Mouse (Mus musculus) layer of hippocampus, adult 2 months (tissue): ENCODE results near the gene Cyth3. TPM values are rescaled to one million over a fixed set of nuclear protein-coding genes. Genes with fewer than 3 reads are reported as not detected.
A peak's percentile ranks its signal among the peaks of the same experiment; 100 is the strongest.

ENCODE experiments used
- DNase-seq, 2 experiments: peaks; one replicate each; pipeline ENCODE4 v3.0.0; 2022; ENCODE audit warnings: low spot score in 2 of 2
- H3K27ac ChIP-seq: fragments of 200-600 bp; 2 replicates; pipeline ENCODE4 v1.8.1; 2022
- H3K4me3 ChIP-seq: fragments of 200-600 bp; 2 replicates; pipeline ENCODE4 v1.8.1; 2022; ENCODE audit warnings: mild to moderate bottlenecking
- CTCF ChIP-seq: fragments of 200-600 bp; conservative IDR thresholded peaks from 2 replicates; pipeline ENCODE4 v1.8.1; 2022; ENCODE audit warnings: antibody characterized with exemption, mild to moderate bottlenecking, moderate library complexity
- total RNA-seq, 2 experiments: library from RNA; stranded (reverse); gene quantifications; 2 replicates each; pipeline ENCODE4 v1.2.3; 2021

The Cyth3 gene
- total RNA-seq, 2 experiments from 2014 or later: 43.7 to 46.1 TPM

DNA sequence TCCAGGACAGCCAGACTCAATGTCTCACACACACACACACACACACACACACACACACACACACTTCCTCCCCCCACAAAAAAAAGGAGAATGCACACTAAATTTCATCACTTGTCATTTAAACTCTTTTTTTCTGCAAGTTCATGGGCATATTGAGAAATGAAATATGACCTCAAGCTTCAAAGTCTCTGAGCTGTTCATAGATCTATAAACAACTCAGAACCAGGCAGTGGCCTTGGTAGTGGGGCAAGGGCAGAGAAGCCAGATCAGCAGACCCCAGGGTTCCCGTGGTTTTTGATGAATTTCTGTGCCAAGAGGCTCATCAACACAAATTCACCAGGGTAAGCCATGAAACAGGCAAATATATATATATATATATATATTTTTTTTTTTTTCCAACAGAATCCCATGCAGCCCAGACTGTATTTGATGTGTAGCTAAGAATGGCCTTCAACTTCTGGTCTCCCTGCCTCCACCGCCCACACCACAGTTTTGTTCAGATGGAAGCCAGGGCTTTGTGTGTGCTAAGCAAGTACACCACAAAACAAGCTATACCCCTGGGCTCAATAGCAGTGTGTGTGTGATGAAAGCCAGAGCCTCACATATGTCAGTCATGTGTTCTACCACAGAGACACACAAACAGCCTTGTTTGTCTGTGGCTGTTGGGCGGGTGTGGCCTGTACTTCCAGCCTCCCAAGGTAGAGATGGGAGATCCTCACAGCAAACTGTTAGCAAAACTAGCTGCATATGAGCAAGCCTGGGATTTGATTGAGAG, 27.8 kb upstream of the Cyth3 start:
- TF ChIP-seq CTCF: no peak

GRCm38 (mm10) chr5:143602051-143602450, 20.2 kb upstream of the Cyth3 start:
- no peak for DNase-seq
- Histone ChIP-seq H3K4me3 (no peak overlapping the region), H3K27ac (no peak overlapping the region)
- no peak for TF ChIP-seq CTCF

More for the DNA sequence above, 27.8 kb upstream of the Cyth3 start:
- Histone ChIP-seq H3K27ac (no peak overlapping the region), H3K4me3 (no peak overlapping the region)
- DNase-seq: no peak

GRCm38 (mm10) chr5:143604157-143604774, 18.0 kb upstream of the Cyth3 start:
- DNase-seq: no peak
- no peak overlapping the region for H3K4me3 ChIP-seq
- TF ChIP-seq CTCF: no peak
- no peak overlapping the region for H3K27ac ChIP-seq

DNA sequence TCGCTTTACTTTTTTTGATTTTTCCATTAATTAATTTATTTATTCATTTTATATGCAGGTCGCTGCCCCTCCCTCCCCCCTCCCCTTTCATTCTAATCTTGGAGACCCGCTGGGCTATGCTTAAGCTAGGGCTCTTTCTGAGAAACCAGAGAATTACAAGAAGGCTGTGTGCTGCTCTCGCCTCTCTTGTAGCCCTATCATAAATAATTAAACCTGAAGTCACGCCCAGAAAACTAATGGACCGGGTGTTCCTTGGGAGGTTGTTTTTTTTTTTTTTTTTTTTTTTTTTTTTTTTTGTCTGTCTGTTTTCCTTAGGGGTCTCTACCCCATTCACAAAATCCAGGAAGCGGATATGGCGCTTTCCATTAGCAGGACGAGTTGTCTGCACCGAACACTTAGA, 15.5 kb upstream of the Cyth3 start:
- no peak overlapping the region for H3K27ac ChIP-seq
- TF ChIP-seq CTCF: no peak
- DNase-seq: no peak
- no peak overlapping the region for H3K4me3 ChIP-seq

DNA sequence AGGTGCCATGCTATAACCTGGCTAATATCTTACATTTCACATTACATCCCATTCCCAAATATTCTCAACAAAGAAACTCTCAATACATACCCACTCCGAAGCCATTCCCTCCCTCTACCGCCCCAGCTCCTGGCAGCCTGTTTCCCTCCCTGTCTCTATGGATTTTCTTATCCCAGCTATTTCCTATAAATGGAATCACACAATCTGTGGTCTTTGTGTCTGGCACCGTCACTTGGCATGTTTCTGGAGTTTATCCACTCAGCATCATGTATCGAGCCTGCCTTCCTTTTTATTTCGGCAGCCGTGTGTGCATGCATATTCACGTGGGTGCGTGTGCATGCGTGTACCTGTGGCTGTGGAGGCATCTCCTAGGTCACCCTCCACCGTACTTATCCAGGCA, 14.1 kb upstream of the Cyth3 start:
- TF ChIP-seq CTCF: no peak
- peak; percentile 29 to 62 for DNase-seq

GRCm38 (mm10) chr5:143611954-143612353, 10.3 kb upstream of the Cyth3 start:
- Histone ChIP-seq H3K4me3 (no peak overlapping the region), H3K27ac (no peak overlapping the region)
- DNase-seq: no peak
- no peak for TF ChIP-seq CTCF

More for the DNA sequence above, 14.1 kb upstream of the Cyth3 start:
- H3K27ac ChIP-seq: peak overlapping the region; percentile 59; the same call in 1 of the 2 replicates
- no peak overlapping the region for H3K4me3 ChIP-seq

- DNase-seq: no peak
- no peak for TF ChIP-seq CTCF
- Histone ChIP-seq H3K27ac (no peak overlapping the region), H3K4me3 (no peak overlapping the region)
Observed at GRCm38 (mm10) chr5:143613265-143613664, 9.0 kb upstream of the Cyth3 start.

DNA sequence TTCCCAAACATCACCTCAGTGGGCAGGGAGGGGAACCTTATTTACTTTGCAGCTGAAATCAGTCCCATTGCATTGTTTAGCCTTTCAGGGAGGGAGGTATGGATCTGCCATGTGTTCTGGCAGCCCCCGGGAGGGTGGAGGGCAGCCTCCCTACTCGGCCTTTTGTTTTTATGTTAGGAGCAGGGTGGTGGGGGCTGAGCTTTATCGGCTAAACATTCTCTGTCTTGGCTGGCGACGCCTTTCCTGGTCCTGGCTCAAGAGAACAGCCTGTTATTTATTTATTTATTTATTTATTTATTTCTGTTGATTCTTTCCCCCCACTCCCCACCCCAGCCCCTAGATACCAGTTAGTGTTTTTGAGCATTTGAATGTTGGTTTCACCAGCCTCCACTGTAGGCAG, 7.7 kb upstream of the Cyth3 start:
- no peak for DNase-seq
- no peak for TF ChIP-seq CTCF
- no peak overlapping the region for H3K27ac ChIP-seq
- H3K4me3 ChIP-seq: no peak overlapping the region

- TF ChIP-seq CTCF: no peak
- no peak for DNase-seq
- H3K4me3 ChIP-seq: no peak overlapping the region
- H3K27ac ChIP-seq: no peak overlapping the region
Observed at GRCm38 (mm10) chr5:143615353-143615752, 6.9 kb upstream of the Cyth3 start.

DNA sequence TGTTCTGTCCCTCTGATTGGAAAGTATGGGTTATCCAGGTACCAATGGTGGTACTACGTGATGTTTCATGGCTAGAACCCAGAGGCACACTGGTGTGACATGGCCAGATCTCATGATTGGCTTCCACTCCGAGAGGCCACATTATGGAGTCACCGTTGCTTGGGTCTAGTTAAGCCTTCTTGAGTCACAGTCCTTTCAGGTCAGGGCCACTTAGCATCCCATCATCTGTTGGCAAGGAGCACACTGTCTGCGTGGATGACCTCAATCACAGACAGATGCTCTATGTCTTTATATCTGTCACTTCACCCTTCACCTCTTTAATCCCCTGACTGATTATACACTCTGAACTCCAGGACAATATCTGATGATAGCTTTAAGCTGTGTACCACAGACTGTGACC, 6.1 kb upstream of the Cyth3 start:
- DNase-seq: no peak
- Histone ChIP-seq H3K4me3 (no peak overlapping the region), H3K27ac (no peak overlapping the region)
- no peak for TF ChIP-seq CTCF

DNA sequence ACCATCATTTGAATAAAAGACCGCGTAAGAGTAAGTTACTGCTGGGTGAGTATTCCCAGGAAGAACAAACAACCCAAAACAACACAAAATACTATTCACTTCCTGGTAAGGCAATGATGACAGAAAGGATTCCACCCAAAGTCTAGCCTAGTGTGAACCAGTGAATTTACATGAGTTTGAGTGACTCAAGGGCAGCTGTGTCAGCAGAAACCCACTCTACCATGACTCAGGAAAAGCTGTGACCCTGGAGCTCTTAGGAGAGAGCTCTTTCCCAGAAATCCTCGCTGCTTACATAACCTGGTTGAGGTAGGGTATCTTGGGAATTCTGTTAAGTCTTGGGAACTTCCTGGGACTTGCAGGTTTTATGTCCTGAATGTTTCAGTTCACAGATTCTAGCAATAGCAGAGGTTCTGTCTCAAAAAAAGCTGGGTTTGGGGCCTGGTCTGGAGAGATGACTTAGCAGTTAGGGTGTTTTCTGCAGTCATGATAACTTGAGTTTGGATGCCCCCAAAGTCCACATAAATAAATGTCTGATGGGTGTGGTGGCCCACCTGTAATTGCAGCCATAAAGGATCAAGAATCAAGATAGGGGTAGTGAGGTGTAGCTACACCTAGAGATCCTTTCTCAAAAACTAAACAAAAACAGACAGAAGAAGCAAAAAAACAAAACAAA, 5.5 kb upstream of the Cyth3 start:
- no peak for TF ChIP-seq CTCF
- Histone ChIP-seq H3K4me3 (no peak overlapping the region), H3K27ac (no peak overlapping the region)
- no peak for DNase-seq

GRCm38 (mm10) chr5:143617487-143618209, 4.6 kb upstream of the Cyth3 start:
- Histone ChIP-seq H3K4me3 (no peak overlapping the region), H3K27ac (peak overlapping the region; percentile 32; the same call in 1 of the 2 replicates)
- no peak for DNase-seq
- TF ChIP-seq CTCF: no peak

DNA sequence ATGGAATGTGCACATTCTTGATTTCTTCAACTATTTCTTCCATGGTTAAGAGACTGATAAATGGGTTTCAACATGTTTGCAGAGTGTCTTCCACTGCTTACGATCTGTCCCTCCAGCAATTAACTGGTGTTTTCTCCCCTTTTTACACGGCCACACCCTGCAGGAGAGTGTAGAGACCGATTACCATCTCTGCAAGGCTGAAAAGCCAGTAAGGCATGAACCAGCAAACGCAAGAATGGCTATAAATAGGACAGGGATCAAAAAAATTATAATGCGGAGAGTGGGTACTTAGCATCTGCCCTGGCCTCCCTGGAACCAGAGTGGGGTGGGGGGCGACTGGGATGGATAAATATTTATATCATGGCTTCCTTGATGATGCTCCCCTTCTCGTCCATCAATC, 3.7 kb upstream of the Cyth3 start:
- DNase-seq: no peak
- Histone ChIP-seq H3K27ac (no peak overlapping the region), H3K4me3 (no peak overlapping the region)
- TF ChIP-seq CTCF: no peak
